Mouse (Mus musculus): ENCODE measurements around the gene Gpd2. TPM values are rescaled to one million over a fixed set of nuclear protein-coding genes. Genes with fewer than 3 reads are reported as not detected.
A peak's percentile ranks its signal among the peaks of the same experiment; 100 is the strongest.

Gpd2 gene
- 27.5 and 32.7 TPM in 2 replicates for polyA plus RNA-seq (2015; fragmentation: Nextera tagmentation; extraction: Ambion mirVana)

GRCm38 (mm10) chr2:57237475-57237919 lies at the start of gene Gpd2:
Gene Gpd2 (plus strand): TSS chr2:57237635.
- H3K27me3 ChIP-seq (replicated peaks): no peaks in the 10 kb centered on the region
- H3K9ac ChIP-seq: peak within 1 kb of the TSS; percentile 80
- H3K4me2 ChIP-seq: peak within 1 kb of the TSS; percentile 95
- H3K27ac ChIP-seq: peak within 1 kb of the TSS; percentile 91
- ATAC-seq (ENCODE audit: insufficient read depth, low FRiP score, low read depth): 0 out of 2 replicates have a peak, but pooled peaks have one; percentile 1
- peak within 1 kb of the TSS; percentile 75 for H3K4me3 ChIP-seq (replicated peaks)
- H3K9me3 ChIP-seq: no peaks in the 10 kb centered on the region
- 0 out of 2 replicates have a peak, but pooled peaks cover 9% of the 10 kb centered on the region for H3K4me1 ChIP-seq
- WGBS: 8% methylated on average over 20 of the region's 20 CpGs
- H3K36me3 ChIP-seq: no peaks in the 10 kb centered on the region

DNA sequence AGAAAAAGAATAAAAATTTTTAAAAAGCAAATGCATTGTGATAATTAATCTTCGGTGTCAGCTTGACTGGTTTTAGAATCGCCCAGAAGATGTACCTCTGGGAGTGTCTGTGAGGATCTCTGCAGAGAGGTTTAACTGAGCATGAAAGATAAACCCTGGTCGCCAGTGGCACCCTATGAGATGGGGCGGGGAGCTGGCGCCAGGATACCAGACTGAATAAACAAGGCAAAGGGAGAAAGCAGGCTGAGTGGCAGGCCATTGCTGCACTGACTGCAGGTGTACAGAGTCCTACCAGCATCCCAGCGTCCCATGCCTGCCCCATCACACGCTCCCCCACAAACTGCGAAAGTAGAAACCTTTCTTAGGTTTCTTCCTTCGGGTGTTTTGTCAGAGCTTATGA lies 49.2 kb upstream of the Gpd2 start:
- no peak overlapping the region for H3K27ac ChIP-seq
- H3K36me3 ChIP-seq: no peaks in the 10 kb centered on the region
- no peaks in the 10 kb centered on the region for H3K4me1 ChIP-seq
- no peak overlapping the region for H3K4me3 ChIP-seq (replicated peaks)
- WGBS: 52% methylated on average over 9 of the region's 9 CpGs
- no peak overlapping the region for H3K4me2 ChIP-seq
- H3K9ac ChIP-seq: no peak overlapping the region
- no peaks in the 10 kb centered on the region for H3K27me3 ChIP-seq (replicated peaks)
- ATAC-seq (ENCODE audit: insufficient read depth, low FRiP score, low read depth): peak; percentile 47; the same call in 1 of the 2 replicates
- no peaks in the 10 kb centered on the region for H3K9me3 ChIP-seq

DNA sequence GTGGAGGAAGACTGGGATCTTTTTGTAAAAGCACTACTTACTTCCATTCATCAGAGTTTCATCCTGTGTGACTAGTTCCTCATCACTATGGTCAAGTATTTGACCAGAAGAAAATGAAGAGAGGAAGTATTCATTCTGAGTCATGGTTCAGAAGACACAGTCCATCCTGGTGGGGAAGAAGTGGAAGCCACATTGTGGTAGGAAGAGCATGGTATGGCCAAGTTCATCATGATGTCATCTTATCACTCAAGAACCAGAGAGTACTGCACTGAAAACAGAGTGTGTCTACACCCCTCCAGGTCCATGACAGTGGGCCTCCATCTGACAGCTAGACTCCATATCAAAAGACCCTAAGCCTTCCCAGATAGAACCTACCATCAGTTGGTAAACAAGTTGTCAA lies 46.6 kb upstream of the Gpd2 start:
- Histone ChIP-seq H3K4me2 (no peak overlapping the region), H3K9me3 (no peaks in the 10 kb centered on the region), H3K4me1 (no peaks in the 10 kb centered on the region), H3K36me3 (no peaks in the 10 kb centered on the region), H3K9ac (no peak overlapping the region), H3K27me3 (replicated peaks) (no peaks in the 10 kb centered on the region), H3K4me3 (replicated peaks) (no peak overlapping the region), H3K27ac (no peak overlapping the region)
- no peak for ATAC-seq (ENCODE audit: insufficient read depth, low FRiP score, low read depth)

GRCm38 (mm10) chr2:57199046-57199445 lies 38.4 kb upstream of the Gpd2 start:
- Histone ChIP-seq H3K9ac (no peak overlapping the region), H3K9me3 (no peaks in the 10 kb centered on the region), H3K36me3 (no peaks in the 10 kb centered on the region), H3K4me3 (replicated peaks) (no peak overlapping the region), H3K27ac (no peak overlapping the region), H3K4me1 (no peaks in the 10 kb centered on the region), H3K27me3 (replicated peaks) (no peaks in the 10 kb centered on the region), H3K4me2 (no peak overlapping the region)
- WGBS: 69% methylated on average over 3 of the region's 3 CpGs
- ATAC-seq (ENCODE audit: insufficient read depth, low FRiP score, low read depth): no peak

- ATAC-seq (ENCODE audit: insufficient read depth, low FRiP score, low read depth): no peak
- Histone ChIP-seq H3K27me3 (replicated peaks) (no peaks in the 10 kb centered on the region), H3K27ac (no peak overlapping the region), H3K36me3 (no peaks in the 10 kb centered on the region), H3K9me3 (no peaks in the 10 kb centered on the region), H3K4me2 (no peak overlapping the region), H3K9ac (no peak overlapping the region), H3K4me3 (replicated peaks) (no peak overlapping the region), H3K4me1 (no peaks in the 10 kb centered on the region)
- 80% methylated on average over 9 of the region's 9 CpGs for WGBS
Observed at GRCm38 (mm10) chr2:57208472-57209083, 28.9 kb upstream of the Gpd2 start.

- Histone ChIP-seq H3K36me3 (no peaks in the 10 kb centered on the region), H3K27me3 (replicated peaks) (no peaks in the 10 kb centered on the region), H3K4me3 (replicated peaks) (no peak overlapping the region), H3K9me3 (no peaks in the 10 kb centered on the region), H3K4me2 (no peak overlapping the region), H3K4me1 (no peaks in the 10 kb centered on the region), H3K27ac (no peak overlapping the region), H3K9ac (no peak overlapping the region)
- WGBS: 60% methylated on average over 9 of the region's 9 CpGs
- peak; percentile 58; the same call in 1 of the 2 replicates for ATAC-seq (ENCODE audit: insufficient read depth, low FRiP score, low read depth)
Observed at GRCm38 (mm10) chr2:57211049-57212001, 26.1 kb upstream of the Gpd2 start.

DNA sequence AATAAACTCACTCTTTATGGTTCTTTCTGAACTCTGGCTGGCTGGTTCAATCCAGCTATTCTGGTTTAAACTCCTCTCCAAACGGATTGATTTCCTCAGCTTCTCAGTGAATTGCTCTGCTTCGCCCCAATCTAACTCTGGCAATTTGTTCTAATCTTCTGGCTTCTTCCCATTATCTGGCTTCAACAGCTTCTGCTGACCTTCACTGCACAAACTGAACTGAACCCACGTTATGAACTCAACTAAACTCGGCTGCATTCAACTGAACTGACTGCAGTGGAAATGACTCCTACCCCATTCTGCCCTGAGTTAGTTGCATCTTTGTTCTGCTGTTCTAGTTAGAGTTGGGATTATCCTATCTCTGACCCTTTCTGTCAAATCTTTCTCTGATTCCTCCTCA lies 24.1 kb upstream of the Gpd2 start:
- Histone ChIP-seq H3K27ac (no peak overlapping the region), H3K4me1 (no peaks in the 10 kb centered on the region), H3K4me2 (no peak overlapping the region), H3K4me3 (replicated peaks) (no peak overlapping the region), H3K36me3 (no peaks in the 10 kb centered on the region), H3K9me3 (no peaks in the 10 kb centered on the region), H3K27me3 (replicated peaks) (no peaks in the 10 kb centered on the region), H3K9ac (no peak overlapping the region)
- WGBS: 92% methylated on average over 4 of the region's 4 CpGs
- no peak for ATAC-seq (ENCODE audit: insufficient read depth, low FRiP score, low read depth)

DNA sequence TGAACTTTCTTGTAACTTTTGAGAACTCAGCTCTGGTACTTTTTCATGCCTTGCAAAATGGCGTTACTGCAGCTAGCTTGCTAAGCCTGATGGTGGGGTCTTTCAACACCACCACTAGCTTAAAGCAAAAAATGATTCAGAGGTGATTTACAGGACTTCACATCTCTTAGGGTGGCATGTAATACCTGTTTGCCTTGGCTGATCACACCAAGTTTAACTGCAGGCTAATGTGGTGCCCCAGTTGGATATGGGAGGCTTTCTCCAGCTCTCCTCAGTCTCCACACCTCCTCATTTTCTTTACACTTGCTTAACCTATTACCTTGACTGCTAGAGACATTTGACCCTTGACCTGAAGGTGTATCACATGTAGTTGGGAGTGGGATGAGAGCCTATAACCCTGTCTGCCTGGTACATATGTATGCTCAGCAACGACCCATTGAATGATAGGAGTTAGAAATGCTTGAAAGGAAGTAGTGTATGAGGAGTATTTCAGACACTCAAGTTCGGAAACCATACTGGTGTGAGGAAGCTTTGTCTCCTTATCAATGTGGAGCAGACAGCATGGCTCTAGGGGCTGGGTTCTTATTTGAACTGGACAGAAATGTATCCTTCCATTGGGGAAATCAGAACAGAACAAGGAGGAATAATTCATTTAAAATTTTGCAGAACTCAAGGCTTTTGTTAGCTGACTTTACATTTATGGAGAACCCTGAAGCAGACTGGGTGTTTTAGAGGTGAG lies 14.0 kb upstream of the Gpd2 start:
- no peaks in the 10 kb centered on the region for H3K4me1 ChIP-seq
- no peak overlapping the region for H3K4me3 ChIP-seq (replicated peaks)
- no peak overlapping the region for H3K9ac ChIP-seq
- H3K9me3 ChIP-seq: no peaks in the 10 kb centered on the region
- WGBS: 68% methylated on average over 3 of the region's 3 CpGs
- H3K36me3 ChIP-seq: no peaks in the 10 kb centered on the region
- H3K27me3 ChIP-seq (replicated peaks): no peaks in the 10 kb centered on the region
- ATAC-seq (ENCODE audit: insufficient read depth, low FRiP score, low read depth): 0 out of 2 replicates have a peak, but pooled peaks have one; percentile 47
- H3K27ac ChIP-seq: 0 out of 2 replicates have a peak overlapping the region, but pooled peaks have one; percentile 8
- H3K4me2 ChIP-seq: no peak overlapping the region

GRCm38 (mm10) chr2:57225236-57225635 lies 12.2 kb upstream of the Gpd2 start:
- no peak overlapping the region for H3K27ac ChIP-seq
- no peak overlapping the region for H3K4me3 ChIP-seq (replicated peaks)
- no peaks in the 10 kb centered on the region for H3K36me3 ChIP-seq
- WGBS: 35% methylated on average over 2 of the region's 2 CpGs
- no peak overlapping the region for H3K4me2 ChIP-seq
- H3K9ac ChIP-seq: no peak overlapping the region
- no peaks in the 10 kb centered on the region for H3K4me1 ChIP-seq
- H3K27me3 ChIP-seq (replicated peaks): no peaks in the 10 kb centered on the region
- ATAC-seq (ENCODE audit: insufficient read depth, low FRiP score, low read depth): peak; percentile 43; the same call in 1 of the 2 replicates
- no peaks in the 10 kb centered on the region for H3K9me3 ChIP-seq

GRCm38 (mm10) chr2:57227425-57227824 lies 10.0 kb upstream of the Gpd2 start:
- H3K27ac ChIP-seq: no peak overlapping the region
- H3K27me3 ChIP-seq (replicated peaks): no peaks in the 10 kb centered on the region
- no peak for ATAC-seq (ENCODE audit: insufficient read depth, low FRiP score, low read depth)
- H3K4me3 ChIP-seq (replicated peaks): no peak overlapping the region
- no peaks in the 10 kb centered on the region for H3K36me3 ChIP-seq
- WGBS: 88% methylated on average over 3 of the region's 3 CpGs
- no peak overlapping the region for H3K9ac ChIP-seq
- no peaks in the 10 kb centered on the region for H3K9me3 ChIP-seq
- H3K4me2 ChIP-seq: no peak overlapping the region
- H3K4me1 ChIP-seq: no peaks in the 10 kb centered on the region

DNA sequence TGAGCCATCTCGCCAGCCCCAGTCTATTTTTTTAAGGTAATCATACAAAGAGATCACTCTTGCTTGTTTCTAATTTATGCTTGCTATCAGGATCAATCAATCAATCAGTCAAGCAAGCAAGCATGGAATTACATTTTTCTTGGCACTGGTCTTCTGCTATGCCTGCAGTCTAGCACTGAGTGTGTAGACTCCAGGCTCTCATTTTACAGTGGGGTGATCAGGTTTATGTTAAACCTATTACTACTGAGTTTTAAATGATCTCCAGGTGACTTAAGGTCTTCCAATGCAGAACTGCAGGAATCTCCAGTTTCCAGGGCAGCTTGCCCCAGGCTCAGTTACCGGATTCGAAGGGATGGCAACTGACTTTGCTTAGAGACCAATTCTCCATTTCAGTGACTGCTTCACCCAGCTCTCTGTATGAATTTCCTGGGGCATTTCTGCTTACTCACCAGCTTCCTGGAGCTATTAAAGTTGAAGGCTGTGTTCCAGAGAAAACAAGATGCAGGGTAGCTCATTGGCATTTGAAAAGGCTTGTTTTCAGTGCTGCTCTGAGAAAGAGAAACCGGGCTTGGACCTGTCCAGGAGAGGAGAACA lies 7.7 kb upstream of the Gpd2 start:
- ATAC-seq (ENCODE audit: insufficient read depth, low FRiP score, low read depth): no peak
- WGBS: 66% methylated on average over 4 of the region's 4 CpGs
- no peak overlapping the region for H3K27ac ChIP-seq

More for the DNA sequence above, 7.7 kb upstream of the Gpd2 start:
- H3K36me3 ChIP-seq: no peaks in the 10 kb centered on the region
- no peaks in the 10 kb centered on the region for H3K4me1 ChIP-seq
- H3K4me3 ChIP-seq (replicated peaks): no peak overlapping the region
- H3K27me3 ChIP-seq (replicated peaks): no peaks in the 10 kb centered on the region
- no peak overlapping the region for H3K4me2 ChIP-seq
- no peaks in the 10 kb centered on the region for H3K9me3 ChIP-seq
- no peak overlapping the region for H3K9ac ChIP-seq

Measured in stomach, embryonic 15.5 days (tissue).